Mouse (Mus musculus): Measurements from ENCODE around the gene Svop. TPM values are rescaled to one million over a fixed set of nuclear protein-coding genes. Genes with fewer than 3 reads are reported as not detected.

Gene Svop
- total RNA-seq, 2 experiments from 2014 or later: 170 to 182 TPM

GRCm38 (mm10) chr5:114129550-114130210 lies 38.3 kb upstream of the Svop start:
- Histone ChIP-seq H3K27ac (no peak overlapping the region), H3K4me3 (no peak overlapping the region)
- DNase-seq (ENCODE audit: low spot score in 2 of 2): no peak
- no peak for TF ChIP-seq CTCF (conservative IDR thresholded peaks at IDR 0.05)

GRCm38 (mm10) chr5:114127374-114128349 lies 36.3 kb upstream of the Svop start, which contains the start of gene Alkbh2:
Gene Alkbh2 (minus strand): TSS chr5:114128218.
- peak; percentile 47 to 82 for DNase-seq (ENCODE audit: low spot score in 2 of 2)
- peak within 1 kb of the TSS; percentile 76 for H3K27ac ChIP-seq
- peak within 1 kb of the TSS; percentile 73 for H3K4me3 ChIP-seq
- TF ChIP-seq CTCF (conservative IDR thresholded peaks at IDR 0.05): peak; percentile 100

- no peak for DNase-seq (ENCODE audit: low spot score in 2 of 2)
- no peak for TF ChIP-seq CTCF (conservative IDR thresholded peaks at IDR 0.05)
- Histone ChIP-seq H3K27ac (no peak overlapping the region), H3K4me3 (no peak overlapping the region)
Measured at GRCm38 (mm10) chr5:114126499-114127244, 35.3 kb upstream of the Svop start.

GRCm38 (mm10) chr5:114126008-114126407 lies 34.6 kb upstream of the Svop start:
- DNase-seq (ENCODE audit: low spot score in 2 of 2): no peak
- no peak overlapping the region for H3K4me3 ChIP-seq
- no peak for TF ChIP-seq CTCF (conservative IDR thresholded peaks at IDR 0.05)
- no peak overlapping the region for H3K27ac ChIP-seq

- DNase-seq (ENCODE audit: low spot score in 2 of 2): no peak
Measured at GRCm38 (mm10) chr5:114119806-114120205, 28.4 kb upstream of the Svop start.

GRCm38 (mm10) chr5:114116586-114116985 lies 25.2 kb upstream of the Svop start:
- H3K27ac ChIP-seq: no peak overlapping the region
- TF ChIP-seq CTCF (conservative IDR thresholded peaks at IDR 0.05): no peak
- no peak overlapping the region for H3K4me3 ChIP-seq
- DNase-seq (ENCODE audit: low spot score in 2 of 2): no peak

More at GRCm38 (mm10) chr5:114119806-114120205, 28.4 kb upstream of the Svop start:
- H3K27ac ChIP-seq: no peak overlapping the region
- no peak for TF ChIP-seq CTCF (conservative IDR thresholded peaks at IDR 0.05)
- H3K4me3 ChIP-seq: no peak overlapping the region

GRCm38 (mm10) chr5:114115030-114115429 lies 23.7 kb upstream of the Svop start:
- Histone ChIP-seq H3K27ac (no peak overlapping the region), H3K4me3 (no peak overlapping the region)
- DNase-seq (ENCODE audit: low spot score in 2 of 2): no peak
- no peak for TF ChIP-seq CTCF (conservative IDR thresholded peaks at IDR 0.05)

GRCm38 (mm10) chr5:114113334-114113733 lies 22.0 kb upstream of the Svop start:
- H3K4me3 ChIP-seq: no peak overlapping the region
- H3K27ac ChIP-seq: no peak overlapping the region
- DNase-seq (ENCODE audit: low spot score in 2 of 2): no peak
- peak; percentile 44 for TF ChIP-seq CTCF (conservative IDR thresholded peaks at IDR 0.05)

GRCm38 (mm10) chr5:114106391-114106935 lies 15.1 kb upstream of the Svop start:
- Histone ChIP-seq H3K27ac (no peak overlapping the region), H3K4me3 (no peak overlapping the region)
- TF ChIP-seq CTCF (conservative IDR thresholded peaks at IDR 0.05): no peak
- no peak for DNase-seq (ENCODE audit: low spot score in 2 of 2)

- Histone ChIP-seq H3K4me3 (no peak overlapping the region), H3K27ac (peak overlapping the region; percentile 94)
- DNase-seq (ENCODE audit: low spot score in 2 of 2): no peak
- TF ChIP-seq CTCF (conservative IDR thresholded peaks at IDR 0.05): no peak
Measured at GRCm38 (mm10) chr5:114102807-114103206, 11.4 kb upstream of the Svop start.

- Histone ChIP-seq H3K27ac (peak overlapping the region; percentile 94), H3K4me3 (no peak overlapping the region; the same call in 1 of the 2 replicates)
- DNase-seq (ENCODE audit: low spot score in 2 of 2): no peak
- no peak for TF ChIP-seq CTCF (conservative IDR thresholded peaks at IDR 0.05)
Measured at GRCm38 (mm10) chr5:114101873-114102272, 10.5 kb upstream of the Svop start.

- Histone ChIP-seq H3K4me3 (peak overlapping the region; percentile 81), H3K27ac (peak overlapping the region; percentile 94)
- no peak for DNase-seq (ENCODE audit: low spot score in 2 of 2)
- TF ChIP-seq CTCF (conservative IDR thresholded peaks at IDR 0.05): no peak
Measured at GRCm38 (mm10) chr5:114100390-114101099, 9.2 kb upstream of the Svop start.
